Mouse (Mus musculus) cerebral cortex, adult 2 months (tissue): Measurements from ENCODE around the gene Olfr1025-ps1.

Source experiments
- WGBS: fragments of 180-500 bp; shearing (Covaris S2); methylation state at CpG from one replicate; pipeline ENCODE4 v1.1.7; 2018; 5-methylcytosine and 5-hydroxymethylcytosine counted together

Gene Olfr1025-ps1

GRCm38 (mm10) chr2:85914893-85915292 lies at the start of gene Olfr1025-ps1:
Olfr1025-ps1 (plus strand) TSS chr2:85915193.
- WGBS = 59% methylated on average over 1 of the region's 1 CpGs

- WGBS = 61% methylated on average over 2 of the region's 2 CpGs
Measured at GRCm38 (mm10) chr2:85868294-85868693, 46.7 kb upstream of the Olfr1025-ps1 start, which contains the start of gene Olfr1022. Olfr1022 (plus strand) TSS chr2:85868594.

- 59% methylated on average over 2 of the region's 2 CpGs for WGBS
Measured at GRCm38 (mm10) chr2:85885340-85885739, 29.7 kb upstream of the Olfr1025-ps1 start, which contains the start of gene Olfr1023. Olfr1023 (plus strand) TSS chr2:85885640.

- 83% methylated on average over 3 of the region's 3 CpGs for WGBS
Measured at GRCm38 (mm10) chr2:85904952-85905351, 10.0 kb upstream of the Olfr1025-ps1 start, which contains the start of gene Olfr1024. Olfr1024 (minus strand) TSS chr2:85905052.

- 89% methylated on average over 3 of the region's 3 CpGs for WGBS
Measured at GRCm38 (mm10) chr2:85921258-85921657, 6.3 kb downstream of the Olfr1025-ps1 start, which contains the start of gene Olfr1026. Olfr1026 (plus strand) TSS chr2:85921558.

- WGBS = 70% methylated on average over 1 of the region's 1 CpGs
Measured at GRCm38 (mm10) chr2:85950137-85950536, 35.1 kb downstream of the Olfr1025-ps1 start, which contains the start of gene Olfr1028. Olfr1028 (plus strand) TSS chr2:85950437.
